Mouse (Mus musculus) MEL (cell line): ENCODE data around the gene Olfr1445. TPM values are rescaled to one million over a fixed set of nuclear protein-coding genes. Genes with fewer than 3 reads are reported as not detected.

ENCODE experiments used
- DNase-seq: peaks from one replicate; pipeline ENCODE4 v3.0.0; 2011; ENCODE audit warnings: low read depth, low spot score
- H3K27ac ChIP-seq: 2 replicates; pipeline ENCODE4 v1.5.1; 2012; ENCODE audit warnings: low read depth, mild to moderate bottlenecking, control low read depth, low read length, moderate library complexity; ENCODE audit not compliant: control insufficient read depth
- H3K27me3 ChIP-seq, 2 experiments: fragments of 150-350 bp in 1 of 2; sonication (generic) in 1 of 2; 2 replicates each; pipeline ENCODE4 v1.6.1; 2012; ENCODE audit warnings: low read length in 2 of 2, mild to moderate bottlenecking in 2 of 2, improper control_type of control experiment in 1 of 2, moderate library complexity in 1 of 2; ENCODE audit not compliant: insufficient read depth in 2 of 2, control insufficient read depth in 1 of 2
- H3K36me3 ChIP-seq, 2 experiments: 2 replicates each; pipeline ENCODE4 v1.6.1; 2012 to 2014; ENCODE audit warnings: low read length in 2 of 2, improper control_type of control experiment in 1 of 2, inconsistent platforms in 1 of 2, mild to moderate bottlenecking in 1 of 2; ENCODE audit not compliant: insufficient read depth in 2 of 2, control insufficient read depth in 1 of 2
- H3K4me1 ChIP-seq, 2 experiments: fragments of 150-350 bp in 1 of 2; sonication (generic) in 1 of 2; 2 replicates each; pipeline ENCODE4 v1.6.1; 2012; ENCODE audit warnings: low read length in 2 of 2, improper control_type of control experiment in 1 of 2, mild to moderate bottlenecking in 1 of 2; ENCODE audit not compliant: insufficient read depth in 2 of 2, control insufficient read depth in 1 of 2
- H3K4me3 ChIP-seq, 2 experiments: fragments of 150-350 bp in 1 of 2; sonication (generic) in 1 of 2; 2 replicates each; pipeline ENCODE4 v1.5.1; 2012; ENCODE audit warnings: low read depth in 2 of 2, low read length in 2 of 2, mild to moderate bottlenecking in 2 of 2, moderate library complexity in 2 of 2, control low read depth in 1 of 2, improper control_type of control experiment in 1 of 2; ENCODE audit not compliant: control insufficient read depth in 1 of 2, insufficient read depth in 1 of 2
- H3K79me2 ChIP-seq: 2 replicates; pipeline ENCODE4 v1.6.1; 2012; ENCODE audit warnings: mild to moderate bottlenecking, low read length, moderate library complexity; ENCODE audit not compliant: control insufficient read depth, poor library complexity, insufficient read depth
- H3K9ac ChIP-seq: 2 replicates; pipeline ENCODE4 v1.6.1; 2012; ENCODE audit warnings: low read depth, mild to moderate bottlenecking, control low read depth, low read length, moderate library complexity; ENCODE audit not compliant: control insufficient read depth, poor library complexity, severe bottlenecking
- H3K9me3 ChIP-seq: fragments of 150-350 bp; sonication (generic); replicated peaks from 2 replicates; pipeline ENCODE4 v1.6.1; 2012; ENCODE audit warnings: mild to moderate bottlenecking, low read length, improper control_type of control experiment, moderate library complexity; ENCODE audit not compliant: insufficient read depth
- CHD1 ChIP-seq: IDR thresholded peaks from 2 replicates; pipeline ENCODE4 v1.6.1; 2012; ENCODE audit warnings: low read depth, mild to moderate bottlenecking, inconsistent platforms, low read length, improper control_type of control experiment
- CHD2 ChIP-seq: IDR thresholded peaks from 2 replicates; pipeline ENCODE4 v1.6.1; 2011; ENCODE audit warnings: low read length, improper control_type of control experiment
- CTCF ChIP-seq, 3 experiments: IDR thresholded peaks in 2 of 3; conservative IDR thresholded peaks in 1 of 3; 2 replicates each; pipeline ENCODE4 v1.5.1; 2011 to 2012; ENCODE audit warnings: low read length in 3 of 3, low read depth in 2 of 3, mild to moderate bottlenecking in 2 of 3, improper control_type of control experiment in 1 of 3, inconsistent platforms in 1 of 3, mixed read lengths in 1 of 3, moderate library complexity in 1 of 3; ENCODE audit not compliant: control insufficient read depth in 1 of 3, insufficient read depth in 1 of 3, poor library complexity in 1 of 3, severe bottlenecking in 1 of 3
- E2F4 ChIP-seq: IDR thresholded peaks from 2 replicates; pipeline ENCODE4 v1.6.1; 2011; ENCODE audit warnings: low read depth, low read length, improper control_type of control experiment, borderline replicate concordance
- ELF1 ChIP-seq: IDR thresholded peaks from 2 replicates; pipeline ENCODE4 v1.6.1; 2014; ENCODE audit warnings: low read depth, mild to moderate bottlenecking, inconsistent platforms, low read length, improper control_type of control experiment, moderate library complexity
- GATA1 ChIP-seq: IDR thresholded peaks from 2 replicates; pipeline ENCODE4 v1.6.1; 2011; ENCODE audit warnings: low read depth, low read length, improper control_type of control experiment
- HCFC1 ChIP-seq: IDR thresholded peaks from 2 replicates; pipeline ENCODE4 v1.6.1; 2012; ENCODE audit warnings: low read depth, mild to moderate bottlenecking, inconsistent platforms, low read length, improper control_type of control experiment, moderate library complexity
- MAFK ChIP-seq: IDR thresholded peaks from 2 replicates; pipeline ENCODE4 v1.6.1; 2011; ENCODE audit warnings: low read depth, mild to moderate bottlenecking, low read length, improper control_type of control experiment, borderline replicate concordance
- MAX ChIP-seq: IDR thresholded peaks from 2 replicates; pipeline ENCODE4 v1.6.1; 2011; ENCODE audit warnings: low read length, improper control_type of control experiment
- MAZ ChIP-seq: IDR thresholded peaks from 2 replicates; pipeline ENCODE4 v1.6.1; 2012; ENCODE audit warnings: low read depth, mild to moderate bottlenecking, inconsistent platforms, low read length, improper control_type of control experiment
- MEF2A ChIP-seq: IDR thresholded peaks from 2 replicates; pipeline ENCODE4 v1.6.1; 2014; ENCODE audit warnings: low read depth, mild to moderate bottlenecking, inconsistent platforms, low read length, improper control_type of control experiment; ENCODE audit not compliant: poor library complexity, insufficient replicate concordance, severe bottlenecking; ENCODE audit errors: extremely low read depth
- MXI1 ChIP-seq: IDR thresholded peaks from 2 replicates; pipeline ENCODE4 v1.6.1; 2011; ENCODE audit warnings: mild to moderate bottlenecking, low read depth, low read length, improper control_type of control experiment
- MYB ChIP-seq: IDR thresholded peaks from 2 replicates; pipeline ENCODE4 v1.6.1; 2011; ENCODE audit warnings: mild to moderate bottlenecking, low read depth, low read length, improper control_type of control experiment
- MYC ChIP-seq: IDR thresholded peaks from 2 replicates; pipeline ENCODE4 v1.6.1; 2011; ENCODE audit warnings: low read depth, mild to moderate bottlenecking, low read length, improper control_type of control experiment, moderate library complexity
- NELFE ChIP-seq: IDR thresholded peaks from 2 replicates; pipeline ENCODE4 v1.6.1; 2011; ENCODE audit warnings: low read depth, low read length, improper control_type of control experiment
- NRF1 ChIP-seq: IDR thresholded peaks from 2 replicates; pipeline ENCODE4 v1.6.1; 2014; ENCODE audit warnings: low read depth, mild to moderate bottlenecking, inconsistent platforms, low read length, improper control_type of control experiment, moderate library complexity; ENCODE audit not compliant: poor library complexity, insufficient read depth, severe bottlenecking
- POLR2AphosphoS5 ChIP-seq: IDR thresholded peaks from 2 replicates; pipeline ENCODE4 v1.6.1; 2012; ENCODE audit warnings: low read depth, borderline replicate concordance, mild to moderate bottlenecking, inconsistent platforms, low read length, moderate library complexity, mixed read lengths
- RAD21 ChIP-seq: IDR thresholded peaks from 2 replicates; pipeline ENCODE4 v1.6.1; 2011; ENCODE audit warnings: mild to moderate bottlenecking, low read depth, low read length, improper control_type of control experiment
- RCOR1 ChIP-seq: IDR thresholded peaks from 2 replicates; pipeline ENCODE4 v1.6.1; 2012; ENCODE audit warnings: low read depth, mild to moderate bottlenecking, inconsistent platforms, low read length, improper control_type of control experiment
- SIN3A ChIP-seq: IDR thresholded peaks from 2 replicates; pipeline ENCODE4 v1.6.1; 2012; ENCODE audit warnings: low read length, improper control_type of control experiment, inconsistent platforms
- TAL1 ChIP-seq: IDR thresholded peaks from 2 replicates; pipeline ENCODE4 v1.6.1; 2012; ENCODE audit warnings: mild to moderate bottlenecking, inconsistent platforms, low read length, moderate library complexity, mixed read lengths
- TBP ChIP-seq: IDR thresholded peaks from 2 replicates; pipeline ENCODE4 v1.8.0; 2011; ENCODE audit warnings: low read depth, low read length, improper control_type of control experiment
- UBTF ChIP-seq: IDR thresholded peaks from 2 replicates; pipeline ENCODE4 v1.6.1; 2012; ENCODE audit warnings: low read depth, mild to moderate bottlenecking, inconsistent platforms, low read length, improper control_type of control experiment, moderate library complexity, borderline replicate concordance; ENCODE audit not compliant: insufficient read depth
- USF2 ChIP-seq, 2 experiments: IDR thresholded peaks; 2 replicates each; pipeline ENCODE4 v1.6.1; 2011 to 2012; ENCODE audit warnings: improper control_type of control experiment in 2 of 2, low read length in 2 of 2, borderline replicate concordance in 1 of 2, inconsistent platforms in 1 of 2, low read depth in 1 of 2, mild to moderate bottlenecking in 1 of 2; ENCODE audit not compliant: insufficient read depth in 1 of 2
- ZC3H11A ChIP-seq: IDR thresholded peaks from 2 replicates; pipeline ENCODE4 v1.6.1; 2012; ENCODE audit warnings: low read depth, mild to moderate bottlenecking, inconsistent platforms, low read length, improper control_type of control experiment
- ZKSCAN1 ChIP-seq: IDR thresholded peaks from 2 replicates; pipeline ENCODE4 v1.6.1; 2012; ENCODE audit warnings: low read depth, mild to moderate bottlenecking, inconsistent platforms, low read length, improper control_type of control experiment, moderate library complexity
- ZNF384 ChIP-seq: IDR thresholded peaks from 2 replicates; pipeline ENCODE4 v1.6.1; 2012; ENCODE audit warnings: low read depth, mild to moderate bottlenecking, inconsistent platforms, low read length, improper control_type of control experiment
- polyA plus RNA-seq, 2 experiments: library from polyadenylated mRNA; stranded (reverse) in 1 of 2; unstranded in 1 of 2; fragments of >175 nt in 1 of 2; fragments of >200 nt in 1 of 2; gene quantifications; 2 replicates each; pipeline versions ENCODE4 v1.2.1 to v1.2.4; 2012; ENCODE audit warnings: low replicate concordance in 2 of 2, low read depth in 1 of 2; ENCODE audit not compliant: insufficient read length in 2 of 2, insufficient read depth in 1 of 2, missing spikeins in 1 of 2
- total RNA-seq: library from RNA; depleted of rRNA; stranded (reverse); fragments of 300-350 nt; gene quantifications from 2 replicates; pipeline ENCODE4 v1.2.3, GENCODE M21; 2012

Olfr1445 gene
- total and polyA plus RNA-seq, 3 experiments: not detected

DNA sequence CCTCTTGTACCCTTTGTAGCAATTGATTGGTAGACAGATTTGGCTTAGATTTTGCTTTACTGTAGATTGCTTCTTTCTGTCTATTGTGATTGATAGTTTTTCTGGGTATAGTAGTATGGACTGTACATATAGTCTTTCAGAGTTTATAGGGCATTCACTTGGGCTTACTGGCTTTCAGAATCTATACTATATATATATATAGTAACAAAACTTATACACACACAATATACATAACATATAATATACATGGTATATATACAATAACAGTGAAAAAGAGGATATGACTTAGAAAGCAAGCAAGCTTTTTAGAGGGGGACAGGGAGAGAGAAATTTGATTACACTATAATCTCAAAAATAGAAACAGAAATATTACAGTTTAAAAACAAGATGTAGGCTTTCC lies 37.3 kb upstream of the Olfr1445 start, which contains the start of gene Gm5244:
Gm5244 (plus strand) TSS at position 301 of the 400 bp plus-strand sequence.
- H3K27ac ChIP-seq: no peak within 1 kb of the TSS
- H3K36me3 ChIP-seq: no peaks in the 10 kb centered on the region
- H3K4me1 ChIP-seq: no peaks in the 10 kb centered on the region
- DNase-seq: no peak
- H3K79me2 ChIP-seq: no peaks in the 10 kb centered on the region
- no peaks in the 10 kb centered on the region for H3K9me3 ChIP-seq
- no peak for TF ChIP-seq UBTF
- H3K4me3 ChIP-seq: no peak within 1 kb of the TSS
- H3K9ac ChIP-seq: no peak within 1 kb of the TSS
- H3K27me3 ChIP-seq: no peaks in the 10 kb centered on the region

GRCm38 (mm10) chr19:12856983-12857382 lies 26.7 kb upstream of the Olfr1445 start, which contains the start of gene Olfr1444:
TSS of gene Olfr1444 (plus strand) at chr19:12857283.
- no peak for DNase-seq
- Histone ChIP-seq H3K79me2 (no peaks in the 10 kb centered on the region), H3K9me3 (no peaks in the 10 kb centered on the region), H3K9ac (no peak within 1 kb of the TSS), H3K4me3 (no peak within 1 kb of the TSS), H3K36me3 (no peaks in the 10 kb centered on the region), H3K4me1 (no peaks in the 10 kb centered on the region), H3K27ac (no peak within 1 kb of the TSS), H3K27me3 (no peaks in the 10 kb centered on the region)
- TF ChIP-seq MYB: no peak
- no peak for TF ChIP-seq SIN3A
- TF ChIP-seq TBP: no peak
- TF ChIP-seq ZKSCAN1: no peak
- no peak for TF ChIP-seq MAX
- no peak for TF ChIP-seq TAL1
- no peak for TF ChIP-seq NELFE
- TF ChIP-seq HCFC1: no peak
- no peak for TF ChIP-seq NRF1
- no peak for TF ChIP-seq CHD1
- TF ChIP-seq ZC3H11A: no peak
- no peak for TF ChIP-seq UBTF
- TF ChIP-seq MAZ: no peak
- no peak for TF ChIP-seq POLR2AphosphoS5
- no peak for TF ChIP-seq GATA1

- Histone ChIP-seq H3K4me1 (no peaks in the 10 kb centered on the region), H3K27ac (no peak within 1 kb of the TSS), H3K79me2 (no peaks in the 10 kb centered on the region), H3K27me3 (no peaks in the 10 kb centered on the region), H3K4me3 (no peak within 1 kb of the TSS), H3K9ac (no peak within 1 kb of the TSS), H3K9me3 (no peaks in the 10 kb centered on the region), H3K36me3 (no peaks in the 10 kb centered on the region)
- DNase-seq: no peak
- TF ChIP-seq HCFC1: no peak
- TF ChIP-seq RCOR1: no peak
- TF ChIP-seq CTCF (IDR thresholded peaks at IDR 0.05 in 2 of 3, conservative IDR thresholded peaks at IDR 0.05 in 1 of 3; ENCODE audit: control insufficient read depth in 1 of 3, insufficient read depth in 1 of 3, low read depth in 2 of 3, low read length in 3 of 3, poor library complexity in 1 of 3, severe bottlenecking in 1 of 3): no peak
- TF ChIP-seq MEF2A: no peak
- TF ChIP-seq MAFK: no peak
- no peak for TF ChIP-seq RAD21
- TF ChIP-seq MXI1: no peak
- TF ChIP-seq CHD1: no peak
- TF ChIP-seq ELF1: no peak
- TF ChIP-seq E2F4: no peak
- no peak for TF ChIP-seq ZNF384
- TF ChIP-seq USF2 (IDR thresholded peaks at IDR 0.05; ENCODE audit: borderline replicate concordance in 1 of 2, insufficient read depth in 1 of 2, low read depth in 1 of 2, low read length in 2 of 2): no peak
- no peak for TF ChIP-seq CHD2
- no peak for TF ChIP-seq POLR2AphosphoS5
- TF ChIP-seq ZKSCAN1: no peak
- no peak for TF ChIP-seq MYC
Observed at GRCm38 (mm10) chr19:12893424-12893823, 9.8 kb downstream of the Olfr1445 start, which contains the start of gene Olfr1446. TSS of gene Olfr1446 (minus strand) at chr19:12893524.
